Mouse (Mus musculus) heart, adult 2 months (tissue): ENCODE results near the gene Cst8.

Experiments
- CTCF ChIP-seq: fragments of 200-600 bp; IDR thresholded peaks from 2 replicates; pipeline ENCODE4 v1.8.1; 2022; ENCODE audit warnings: antibody characterized with exemption, mild to moderate bottlenecking, moderate library complexity
- EP300 ChIP-seq: fragments of 200-500 bp; IDR thresholded peaks from 2 replicates; pipeline ENCODE4 v1.6.1; 2011; ENCODE audit warnings: low read depth, low read length, control low read depth; ENCODE audit not compliant: insufficient read depth
- POLR2A ChIP-seq: fragments of 200-500 bp; IDR thresholded peaks from 2 replicates; pipeline ENCODE4 v1.6.1; 2011; ENCODE audit warnings: mild to moderate bottlenecking, low read depth, low read length, control low read depth; ENCODE audit not compliant: insufficient read depth

DNA sequence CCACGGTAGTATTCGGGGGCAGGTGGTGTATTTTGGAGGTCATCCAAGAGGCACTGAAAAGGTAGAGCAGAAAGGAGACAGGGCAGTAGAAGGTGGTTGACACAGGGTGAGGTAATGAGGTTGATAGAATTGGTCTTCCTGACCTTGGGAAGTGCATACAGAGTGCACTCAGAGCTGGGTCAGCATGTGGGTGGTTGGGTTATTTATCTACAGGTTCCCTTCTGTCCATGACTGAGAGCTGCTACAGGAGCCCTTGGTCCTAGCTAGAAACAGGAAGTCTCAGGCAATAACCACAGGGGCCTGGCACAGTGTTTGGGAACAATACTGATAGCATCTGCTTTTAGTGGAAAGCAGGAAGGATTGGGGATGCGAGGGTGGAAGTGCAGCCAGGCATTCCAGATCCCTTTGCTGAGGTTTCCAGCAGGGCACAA, 2.9 kb downstream of the Cst8 start:
- TF ChIP-seq CTCF (no peak), EP300 (no peak), POLR2A (no peak)
